Mouse (Mus musculus) embryo, embryonic 11.5 days (tissue): ENCODE measurements around the gene Pacrg.
A peak's percentile ranks its signal among the peaks of the same experiment; 100 is the strongest.

Experiments used
- DNase-seq: peaks from one replicate; pipeline ENCODE4 v3.0.0-alpha.2; 2012; ENCODE audit warnings: low read depth, low spot score

Gene Pacrg

DNA sequence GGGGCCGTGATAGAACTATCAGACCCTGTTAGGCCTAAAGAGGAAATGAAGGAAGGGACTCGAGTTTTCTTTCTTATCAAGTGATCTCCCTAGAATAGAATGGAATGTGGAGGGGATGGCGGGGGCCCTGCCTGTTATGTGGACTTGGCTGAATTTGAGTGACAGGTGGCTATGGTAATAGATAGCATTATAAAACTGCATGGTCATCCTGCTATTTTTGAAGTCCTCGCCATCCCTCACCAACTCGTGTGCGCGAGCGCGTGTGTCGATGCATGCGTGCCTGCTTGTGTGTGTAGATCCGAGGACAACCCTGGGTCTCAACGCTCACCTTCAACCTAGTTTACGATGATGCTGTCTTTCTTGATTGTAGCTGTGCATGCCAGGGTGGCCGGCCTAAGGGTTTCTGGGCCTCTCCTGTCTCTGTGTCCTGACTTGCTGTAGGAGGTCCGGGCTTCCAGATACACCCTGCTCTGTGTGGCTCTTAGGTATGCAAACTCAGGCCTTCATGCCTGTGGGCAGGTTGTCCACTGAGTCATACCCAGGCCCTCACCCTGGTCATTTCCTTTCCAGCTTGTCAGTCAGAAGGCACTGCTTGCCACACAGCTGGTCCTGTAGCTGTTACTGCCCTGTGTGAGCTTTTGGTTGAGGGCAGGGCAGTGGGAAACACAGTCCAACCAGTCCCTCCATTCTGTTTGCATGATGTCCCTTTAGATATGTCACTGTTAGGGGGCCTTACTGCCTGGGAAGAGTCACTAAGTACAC lies 287.6 kb downstream of the Pacrg start:
- no peak for DNase-seq

- DNase-seq, result no peak
These were observed 289.2 kb downstream of the Pacrg start for GRCm38 (mm10) chr17:10550781-10551520.

- no peak for DNase-seq
These were observed 290.3 kb downstream of the Pacrg start for GRCm38 (mm10) chr17:10549825-10550224.

- DNase-seq, result no peak
These were observed 291.1 kb downstream of the Pacrg start for GRCm38 (mm10) chr17:10548969-10549368.

DNA sequence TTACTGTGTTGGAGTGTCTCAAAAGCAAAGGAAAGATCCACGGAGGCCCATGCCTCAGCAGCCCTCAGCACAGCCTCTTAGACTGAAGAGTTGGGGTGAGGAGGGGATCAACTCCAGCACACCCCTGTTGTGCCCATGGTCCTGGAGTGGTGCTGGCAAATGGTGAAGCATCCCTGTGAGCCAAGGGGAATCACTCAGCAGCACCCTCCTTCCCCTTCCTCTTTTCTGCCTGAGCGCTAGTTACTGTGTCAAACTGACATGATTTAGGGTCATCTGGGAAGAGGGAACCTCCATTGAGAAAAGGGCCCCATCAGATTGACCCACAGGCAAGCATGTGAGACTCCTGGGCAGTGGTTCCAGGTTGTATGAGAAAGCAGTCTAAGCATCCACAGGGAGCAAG lies 299.3 kb downstream of the Pacrg start:
- DNase-seq, result no peak

DNA sequence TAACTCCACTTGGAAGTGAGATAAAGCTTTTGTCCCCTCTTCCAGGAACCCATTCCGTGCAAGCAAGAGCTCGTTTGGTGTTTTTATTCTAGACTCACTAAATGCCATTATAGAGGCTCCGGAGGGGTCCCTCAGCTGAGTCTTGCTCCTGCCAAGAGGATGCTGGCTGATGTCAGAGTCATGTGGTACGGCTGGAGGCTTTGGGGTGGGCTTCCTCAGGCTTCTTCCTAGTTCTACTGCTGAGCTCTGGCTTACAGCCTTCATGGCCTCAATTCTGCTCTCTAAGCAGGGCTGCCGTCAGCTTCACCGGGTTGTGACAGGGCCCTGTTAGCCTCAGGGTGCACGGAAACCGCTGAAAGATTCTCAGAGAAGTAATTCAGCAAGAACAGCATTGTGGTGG lies 305.9 kb downstream of the Pacrg start:
- DNase-seq, result no peak

DNA sequence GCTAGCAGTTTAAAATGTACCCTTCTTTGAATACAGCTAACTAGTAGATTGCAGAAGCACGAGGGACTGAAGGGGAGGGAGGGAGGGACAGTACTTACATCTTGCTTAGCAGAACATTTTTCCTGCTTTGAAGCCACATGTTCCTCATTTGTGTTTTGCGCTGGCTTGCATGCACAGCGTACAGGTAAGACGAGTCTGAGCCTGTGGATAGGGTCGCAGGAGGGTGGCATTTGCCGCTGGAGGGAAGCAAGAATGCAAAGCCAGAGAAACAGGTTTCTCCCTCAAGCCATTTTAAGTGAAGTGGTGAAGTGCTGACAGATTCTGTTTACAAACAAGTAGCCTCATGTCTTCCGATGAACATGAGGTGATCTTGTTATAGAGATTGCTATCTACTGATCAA lies 306.6 kb downstream of the Pacrg start:
- DNase-seq, result no peak

DNA sequence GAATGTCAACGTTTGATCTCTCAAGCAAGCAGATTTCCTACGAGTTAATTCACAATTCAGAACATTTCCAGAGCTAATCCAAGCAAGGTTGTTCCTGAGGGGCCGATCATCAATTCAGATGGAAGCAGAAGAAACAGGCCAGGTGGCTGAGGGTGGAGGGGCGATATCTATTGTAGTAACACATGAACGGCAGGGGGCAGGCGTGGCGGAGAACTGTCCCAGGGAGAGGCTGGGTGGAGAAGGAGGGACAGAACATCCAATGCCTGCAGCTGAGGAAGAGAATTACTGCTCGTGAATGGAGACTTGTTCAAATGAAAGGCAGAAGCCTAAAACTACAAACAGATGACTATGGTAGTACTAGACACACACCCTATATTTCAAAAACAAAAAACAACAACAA lies 309.1 kb downstream of the Pacrg start:
- DNase-seq, result peak; percentile 14

DNA sequence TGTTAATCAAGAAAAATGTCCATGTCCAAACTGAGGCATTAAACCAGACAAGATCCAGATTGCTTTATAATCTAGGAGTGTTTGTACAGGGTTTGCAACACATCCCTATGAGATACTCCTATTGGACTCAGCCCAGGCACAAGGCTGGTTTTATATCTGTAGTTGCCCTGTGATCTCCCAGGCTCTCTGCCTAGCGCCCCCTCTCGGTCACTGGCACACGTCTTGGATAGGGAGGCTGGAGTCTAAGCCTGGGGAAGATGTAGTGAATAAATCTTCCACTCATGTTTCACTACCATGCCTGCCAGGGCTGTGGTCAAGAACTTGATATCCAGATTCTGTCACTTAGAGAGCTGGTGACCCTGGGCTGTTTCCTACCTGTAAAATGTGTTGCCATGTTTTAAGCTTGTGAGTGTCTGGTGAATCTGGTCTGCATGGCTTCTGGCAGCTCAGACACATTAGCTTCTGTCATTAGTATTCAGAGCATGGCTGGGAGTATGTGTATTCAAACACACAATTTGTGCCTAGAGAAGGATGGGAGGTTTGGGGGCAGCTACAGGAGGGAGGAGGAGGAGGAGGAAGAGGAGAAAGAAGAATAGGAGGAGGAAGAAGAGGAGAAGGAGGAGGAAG lies 310.7 kb downstream of the Pacrg start:
- DNase-seq, result no peak

DNA sequence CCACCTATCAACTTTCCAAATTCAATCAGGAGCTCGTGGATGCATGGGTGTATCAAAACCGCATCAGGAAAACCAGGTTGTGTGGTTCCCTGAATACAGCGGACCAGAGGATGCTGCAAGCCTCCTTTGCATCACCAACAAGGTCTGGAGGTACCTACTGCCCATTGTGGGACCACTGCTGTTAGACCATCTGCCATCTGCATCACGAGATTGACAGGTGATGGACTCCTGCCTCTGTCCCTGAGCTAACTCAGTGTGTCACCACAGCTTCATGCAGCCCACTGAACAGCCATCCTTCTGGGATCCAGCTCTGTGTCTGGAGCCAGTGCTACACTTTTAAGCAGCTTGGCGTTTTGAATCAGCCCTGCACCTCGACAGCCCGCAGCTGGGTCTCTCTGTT lies 318.8 kb downstream of the Pacrg start:
- no peak for DNase-seq

DNA sequence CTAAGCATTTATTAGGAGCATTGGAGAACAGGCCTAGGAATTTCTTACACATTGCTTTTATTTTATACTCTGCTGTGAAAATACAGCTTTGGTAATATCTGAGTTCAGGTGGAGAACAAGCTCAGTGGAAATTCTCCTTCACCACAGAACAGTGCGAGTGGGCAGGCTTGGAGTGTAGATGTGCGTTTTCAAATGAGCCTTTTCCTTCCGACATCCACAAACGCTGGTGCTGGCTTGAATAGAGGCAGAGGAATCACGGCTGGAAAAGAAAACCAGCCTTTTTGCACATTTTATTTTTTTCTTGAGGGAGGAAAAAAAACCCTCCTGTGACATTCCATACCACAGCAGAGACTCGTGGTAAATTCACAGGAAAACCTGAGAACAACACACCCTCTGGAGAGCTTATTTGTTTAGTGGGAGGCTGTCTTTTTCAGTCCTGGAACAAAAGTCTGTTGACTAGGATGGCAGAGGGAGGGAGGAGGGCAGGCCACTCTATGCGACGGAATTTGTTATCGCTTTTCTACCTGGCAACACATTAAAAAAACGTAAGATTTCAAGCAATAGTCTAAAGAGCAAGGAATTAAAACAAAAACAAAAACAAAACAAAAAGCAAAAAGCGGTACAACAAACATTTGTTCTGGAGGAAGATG lies 320.5 kb downstream of the Pacrg start:
- DNase-seq, result no peak

DNA sequence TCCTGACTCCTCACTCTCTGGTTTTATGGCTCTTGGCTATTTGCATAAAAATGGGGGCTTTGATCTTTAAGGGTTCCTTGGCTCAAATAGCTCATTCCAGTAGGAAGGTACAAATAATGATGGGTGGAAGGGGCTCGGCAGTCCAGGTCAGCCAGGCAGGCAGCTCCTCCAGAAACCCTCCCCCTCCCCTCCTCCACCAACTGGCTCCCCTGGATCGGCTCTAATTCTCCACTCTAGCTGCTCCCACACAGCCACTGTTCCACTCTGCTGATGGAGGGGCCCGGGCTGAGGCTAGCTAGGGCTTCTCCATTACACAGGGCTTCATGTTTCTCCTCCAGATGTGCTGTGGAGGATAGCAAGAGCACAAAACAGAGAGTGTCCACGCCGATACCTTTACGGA lies 325.3 kb downstream of the Pacrg start:
- no peak for DNase-seq

DNA sequence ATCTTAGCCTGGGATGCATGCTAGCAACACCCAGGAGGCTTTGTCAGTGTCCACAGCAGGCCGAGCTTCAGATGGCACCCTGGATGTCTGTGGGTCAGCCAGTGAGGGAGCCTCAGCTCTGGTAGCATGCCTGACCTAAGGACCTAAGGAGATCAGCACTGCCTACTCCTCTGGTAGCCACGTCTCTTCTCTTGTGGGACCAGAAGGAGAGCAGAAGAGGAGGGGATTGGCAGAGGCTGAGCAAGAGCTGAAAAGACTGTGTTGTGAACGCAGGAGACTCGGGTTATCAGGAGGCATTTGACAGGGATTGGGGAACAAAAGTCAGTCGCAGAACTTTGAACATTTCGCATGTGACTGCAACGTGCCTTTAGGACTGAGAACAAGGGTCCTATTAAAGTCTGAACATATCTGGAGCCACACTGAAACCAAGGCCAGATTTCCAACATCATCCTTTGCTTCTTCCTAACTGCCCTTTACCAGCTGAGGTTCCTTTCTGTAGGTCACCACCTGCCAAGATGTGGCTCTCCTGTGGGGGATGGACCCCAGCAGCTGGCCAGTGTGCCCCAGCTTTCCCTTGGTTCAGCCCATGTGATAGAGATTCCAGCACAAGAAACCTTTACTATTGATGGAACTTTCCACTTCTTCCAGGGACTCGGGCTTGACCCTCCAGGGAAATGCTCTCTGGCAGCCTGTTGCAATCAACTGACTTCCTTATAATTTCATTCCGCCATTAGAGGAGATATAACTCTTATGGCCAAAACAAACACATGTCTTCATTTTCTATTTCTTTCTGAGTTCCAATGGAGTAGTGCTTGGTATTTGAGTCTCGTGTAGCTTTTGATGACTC lies 329.0 kb downstream of the Pacrg start:
- no peak for DNase-seq

GRCm38 (mm10) chr17:10510467-10510866 lies 329.6 kb downstream of the Pacrg start:
- DNase-seq, result no peak

DNA sequence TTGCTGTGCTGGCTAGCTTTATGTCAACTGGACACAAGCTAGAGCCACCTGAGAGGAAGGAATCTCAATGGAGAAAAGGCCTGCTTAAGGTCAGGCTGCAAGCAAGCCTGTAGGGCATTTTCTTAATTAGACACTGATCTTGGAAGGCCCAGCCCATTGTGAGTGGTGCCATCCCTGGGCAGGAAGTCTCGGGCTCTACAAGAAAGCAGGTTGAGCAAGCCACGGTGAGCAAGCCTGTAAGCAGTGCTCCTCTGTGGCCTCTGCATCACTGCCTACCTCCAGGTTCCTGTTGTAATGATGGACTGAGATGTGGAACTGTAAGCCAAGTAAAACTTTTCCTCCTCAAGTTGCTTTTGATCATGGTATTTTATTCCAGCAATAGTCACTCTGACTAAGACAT lies 332.0 kb downstream of the Pacrg start:
- no peak for DNase-seq

- DNase-seq, result no peak
These were observed 332.6 kb downstream of the Pacrg start for GRCm38 (mm10) chr17:10507466-10507865.

DNA sequence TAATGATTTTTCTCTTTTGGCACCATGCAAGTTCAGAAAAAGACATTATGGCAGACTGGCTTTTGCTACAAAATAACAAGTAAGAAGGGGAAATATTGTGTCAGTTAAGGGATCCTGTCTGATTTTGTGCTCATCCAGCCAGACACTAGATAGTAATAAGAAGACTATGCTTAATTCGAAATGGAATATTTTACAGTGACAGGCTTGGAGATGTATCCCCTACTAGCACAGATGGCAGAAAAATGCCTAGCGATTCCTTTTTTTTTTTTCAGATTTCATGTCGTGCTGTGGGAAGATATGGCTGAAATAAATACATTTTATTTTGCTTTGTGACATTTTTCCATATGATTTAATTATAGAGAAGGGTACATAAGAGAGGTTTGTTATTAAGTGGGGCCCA lies 333.2 kb downstream of the Pacrg start:
- DNase-seq, result no peak

DNA sequence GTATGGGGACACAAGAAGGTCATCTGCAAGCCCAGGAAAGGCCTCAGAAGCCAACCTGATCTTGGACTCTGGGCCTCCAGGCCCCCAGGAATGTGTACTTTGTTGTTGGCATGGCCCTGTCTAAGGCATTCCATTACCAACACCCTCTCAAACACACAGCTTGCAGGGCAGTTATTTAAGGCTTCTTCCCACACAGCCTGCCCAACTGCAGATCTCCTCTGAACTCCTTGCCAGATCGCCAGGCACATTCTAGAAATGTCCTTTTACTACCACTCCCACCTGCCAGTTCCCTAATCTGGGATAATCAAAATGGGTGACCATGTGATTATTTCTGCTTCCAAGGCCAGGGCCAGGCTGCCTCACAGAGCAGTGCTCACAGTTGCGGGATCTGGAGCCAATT lies 338.7 kb downstream of the Pacrg start:
- no peak for DNase-seq

GRCm38 (mm10) chr17:10500795-10501432 lies 339.2 kb downstream of the Pacrg start:
- DNase-seq, result no peak

DNA sequence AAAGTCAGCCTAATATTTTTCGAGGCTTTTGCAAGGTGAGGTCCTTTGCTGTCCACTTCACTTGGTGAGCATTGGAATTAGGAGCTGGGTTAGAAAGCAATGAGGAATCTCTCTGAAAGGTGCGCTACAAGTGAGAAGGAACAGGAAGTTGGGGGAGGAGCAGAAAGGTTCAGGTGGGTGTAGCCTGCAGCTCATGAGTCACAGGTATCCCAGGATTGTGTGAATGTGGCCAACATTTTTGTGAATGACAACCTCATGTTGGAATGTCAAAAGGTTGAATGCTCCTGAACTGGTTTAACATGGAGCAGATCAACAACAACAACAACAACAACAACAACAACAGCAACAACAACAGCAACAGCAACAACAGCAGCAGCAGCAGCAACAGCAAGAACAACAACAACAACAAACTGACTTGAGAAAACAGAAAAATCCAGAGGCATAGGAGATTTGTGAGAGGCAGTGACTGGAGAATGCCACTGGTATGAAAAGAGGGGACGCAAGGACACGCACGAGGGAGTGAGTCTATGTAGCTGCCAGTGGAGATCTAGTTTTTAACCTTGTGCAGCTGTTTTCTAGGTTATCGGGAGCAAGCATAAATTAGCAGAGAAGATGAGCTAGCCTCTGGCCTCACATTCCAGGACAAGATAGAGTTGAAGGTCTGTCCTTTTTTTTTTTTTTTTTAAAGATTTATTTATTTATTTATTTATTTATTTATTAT lies 341.0 kb downstream of the Pacrg start:
- DNase-seq, result no peak
